Mouse (Mus musculus) heart, embryonic 13.5 days (tissue): ENCODE measurements around the gene Etv6. TPM values are rescaled to one million over a fixed set of nuclear protein-coding genes. Genes with fewer than 3 reads are reported as not detected.

Experiments used
- ATAC-seq: fragments of 200-750 bp; cut with Nextera tagmentation; 2 replicates; pipeline ENCODE4 v1.8.0; 2017; ENCODE audit warnings: moderate TSS enrichment; ENCODE audit not compliant: insufficient number of reproducible peaks, low FRiP score, low TSS enrichment; ENCODE audit errors: extremely low read depth
- H3K27ac ChIP-seq: fragments of 300-500 bp; sonication (generic); replicated peaks from 2 replicates; pipeline ENCODE4 v1.5.1; 2015; ENCODE audit warnings: moderate library complexity, mild to moderate bottlenecking, inconsistent platforms
- H3K27me3 ChIP-seq: fragments of 300-500 bp; sonication (generic); replicated peaks from 2 replicates; pipeline ENCODE4 v1.6.1; 2015; ENCODE audit warnings: mild to moderate bottlenecking, inconsistent platforms
- H3K36me3 ChIP-seq: fragments of 300-500 bp; sonication (generic); 2 replicates; pipeline ENCODE4 v1.6.1; 2015; ENCODE audit warnings: mild to moderate bottlenecking, inconsistent platforms
- H3K4me1 ChIP-seq: fragments of 300-500 bp; sonication (generic); 2 replicates; pipeline ENCODE4 v1.6.1; 2015; ENCODE audit warnings: inconsistent platforms
- H3K4me2 ChIP-seq: fragments of 300-500 bp; sonication (generic); 2 replicates; pipeline ENCODE4 v1.6.1; 2015; ENCODE audit warnings: inconsistent platforms, mild to moderate bottlenecking, moderate library complexity
- H3K4me3 ChIP-seq: fragments of 300-500 bp; sonication (generic); 2 replicates; pipeline ENCODE4 v1.5.1; 2015; ENCODE audit warnings: moderate library complexity, mild to moderate bottlenecking, inconsistent platforms
- H3K9ac ChIP-seq: fragments of 300-500 bp; sonication (generic); 2 replicates; pipeline ENCODE4 v1.6.1; 2015; ENCODE audit warnings: inconsistent platforms, mild to moderate bottlenecking, moderate library complexity
- H3K9me3 ChIP-seq: fragments of 300-500 bp; sonication (generic); 2 replicates; pipeline ENCODE4 v1.6.1; 2016; ENCODE audit warnings: inconsistent platforms
- WGBS: fragments of 180-500 bp; shearing (Covaris S2); methylation state at CpG from one replicate; pipeline ENCODE4 v1.1.7; 2015; ENCODE audit warnings: mixed read lengths; 5-methylcytosine and 5-hydroxymethylcytosine counted together
- polyA plus RNA-seq: library from polyadenylated mRNA; unstranded; fragments of >200 nt; fragmentation: Nextera tagmentation; extraction: Ambion mirVana; gene quantifications from 2 replicates; pipeline ENCODE4 v1.2.1, GENCODE M21; 2015

Etv6 gene
- polyA plus RNA-seq, 1 experiment from 2014 or later, result 12.8 TPM

DNA sequence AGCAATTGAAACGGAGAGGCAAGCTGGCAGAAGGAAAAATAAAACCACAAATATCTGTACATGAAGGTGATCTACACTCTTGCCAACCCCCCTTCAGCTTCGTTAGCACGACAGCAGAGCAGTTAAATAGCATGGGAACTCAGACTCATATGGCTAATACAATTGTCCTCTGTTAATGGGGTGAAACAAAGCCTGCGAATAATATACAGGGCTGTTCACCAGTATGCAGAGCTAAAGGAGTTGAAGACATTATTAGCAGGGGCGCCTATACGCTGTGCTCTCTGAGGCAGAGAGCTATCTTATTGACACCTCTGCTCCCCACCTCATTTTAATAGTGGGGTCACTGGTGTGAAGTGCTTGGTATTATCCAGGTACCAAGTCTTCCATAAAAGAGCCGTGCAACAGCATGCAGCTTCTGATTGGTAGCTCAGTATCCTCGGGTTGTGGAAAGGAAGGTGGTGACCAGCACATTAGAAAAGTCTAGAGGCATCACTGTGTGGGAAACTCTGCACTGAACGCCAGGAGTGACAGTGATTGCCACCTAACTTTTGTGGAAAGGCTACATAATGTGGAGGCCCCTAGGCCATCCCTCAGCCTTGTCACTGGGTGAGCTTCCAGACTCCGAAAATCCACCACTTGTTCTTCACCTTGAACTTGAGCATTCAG lies 23.5 kb downstream of the Etv6 start:
- Histone ChIP-seq H3K9ac (0 out of 2 replicates have a peak overlapping the region, but pooled peaks have one; percentile 40), H3K4me2 (no peak overlapping the region), H3K27ac (peak overlapping the region; percentile 8; the same call in 1 of the 2 replicates), H3K36me3 (peaks cover 15% of the 10 kb centered on the region; the same call in 1 of the 2 replicates), H3K4me3 (no peak overlapping the region), H3K4me1 (peaks cover 87% of the 10 kb centered on the region), H3K9me3 (no peaks in the 10 kb centered on the region), H3K27me3 (no peaks in the 10 kb centered on the region)
- 69% methylated on average over 10 of the region's 10 CpGs for WGBS
- ATAC-seq, result no peak

DNA sequence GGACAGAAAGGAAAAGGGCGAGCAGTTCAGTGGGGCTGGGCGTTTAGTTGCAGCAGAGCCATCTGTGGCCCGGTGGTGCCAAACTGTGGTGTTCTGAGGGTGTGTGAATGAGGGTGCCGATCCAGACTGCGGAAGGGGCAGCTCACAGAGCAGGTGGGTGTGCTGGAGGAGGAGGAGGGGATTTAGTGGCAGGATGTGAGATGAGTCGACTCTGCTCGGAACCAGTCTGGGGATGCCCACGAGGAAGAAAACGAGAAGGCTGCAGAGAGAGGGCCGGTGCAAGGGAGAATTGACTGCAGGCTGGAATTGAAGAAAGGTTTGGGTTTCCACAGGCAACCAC lies 24.0 kb downstream of the Etv6 start:
- H3K4me1 ChIP-seq, result peaks cover 86% of the 10 kb centered on the region
- H3K27me3 ChIP-seq, result no peaks in the 10 kb centered on the region
- peaks cover 12% of the 10 kb centered on the region; the same call in 1 of the 2 replicates for H3K36me3 ChIP-seq
- 0 out of 2 replicates have a peak overlapping the region, but pooled peaks have one; percentile 40 for H3K9ac ChIP-seq
- ATAC-seq, result no peak
- 64% methylated on average over 10 of the region's 10 CpGs for WGBS
- H3K27ac ChIP-seq, result no peak overlapping the region
- H3K4me3 ChIP-seq, result no peak overlapping the region
- H3K9me3 ChIP-seq, result no peaks in the 10 kb centered on the region
- H3K4me2 ChIP-seq, result no peak overlapping the region

DNA sequence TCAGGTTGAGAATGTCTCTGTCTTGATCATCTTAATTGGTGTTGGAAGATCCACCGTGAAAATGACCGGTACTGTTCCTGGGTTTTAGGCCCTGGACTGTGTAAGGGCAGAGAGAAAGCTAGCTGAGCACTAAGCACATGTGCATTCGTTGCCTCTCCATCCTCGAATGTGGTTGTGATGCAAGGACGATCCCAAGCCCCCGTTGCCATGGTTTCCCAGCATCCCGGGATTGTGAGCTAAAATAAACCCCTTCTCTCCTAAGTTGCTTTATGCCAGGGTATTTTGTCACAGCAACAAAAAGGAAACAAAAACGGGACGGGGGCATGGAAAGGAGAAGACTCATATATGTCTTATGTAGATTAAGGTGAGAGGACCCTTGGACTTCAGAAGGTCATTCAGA lies 24.5 kb downstream of the Etv6 start:
- Histone ChIP-seq H3K9ac (no peak overlapping the region), H3K27ac (no peak overlapping the region), H3K36me3 (peaks cover 8% of the 10 kb centered on the region; the same call in 1 of the 2 replicates), H3K4me3 (no peak overlapping the region), H3K4me2 (no peak overlapping the region), H3K4me1 (peaks cover 86% of the 10 kb centered on the region), H3K27me3 (no peaks in the 10 kb centered on the region), H3K9me3 (no peaks in the 10 kb centered on the region)
- ATAC-seq, result no peak
- 83% methylated on average over 9 of the region's 9 CpGs for WGBS

DNA sequence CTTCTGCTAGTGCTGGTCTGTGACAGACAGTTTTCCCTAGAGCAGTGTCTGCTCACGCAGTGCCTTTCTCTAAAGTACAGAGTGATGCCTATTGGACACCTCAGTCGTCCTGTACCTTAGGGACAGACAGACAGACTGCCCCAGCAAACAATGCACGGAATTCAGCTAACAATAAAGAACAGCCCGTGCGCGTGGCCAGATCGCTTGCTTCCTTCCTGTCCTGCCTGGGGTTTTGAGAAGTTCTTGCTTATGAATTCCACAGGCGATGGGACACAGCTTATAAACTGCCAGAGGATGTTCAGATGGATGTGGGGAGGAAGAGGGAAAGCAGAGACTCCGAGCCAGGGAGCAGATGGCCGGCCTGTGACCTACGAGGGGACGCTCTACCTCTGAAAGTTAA lies 25.3 kb downstream of the Etv6 start:
- Histone ChIP-seq H3K36me3 (peaks cover 8% of the 10 kb centered on the region; the same call in 1 of the 2 replicates), H3K4me1 (peaks cover 87% of the 10 kb centered on the region), H3K9ac (no peak overlapping the region), H3K4me3 (no peak overlapping the region), H3K4me2 (no peak overlapping the region), H3K9me3 (no peaks in the 10 kb centered on the region), H3K27ac (peak overlapping the region; percentile 28), H3K27me3 (no peaks in the 10 kb centered on the region)
- WGBS, result 55% methylated on average over 12 of the region's 12 CpGs
- no peak for ATAC-seq

DNA sequence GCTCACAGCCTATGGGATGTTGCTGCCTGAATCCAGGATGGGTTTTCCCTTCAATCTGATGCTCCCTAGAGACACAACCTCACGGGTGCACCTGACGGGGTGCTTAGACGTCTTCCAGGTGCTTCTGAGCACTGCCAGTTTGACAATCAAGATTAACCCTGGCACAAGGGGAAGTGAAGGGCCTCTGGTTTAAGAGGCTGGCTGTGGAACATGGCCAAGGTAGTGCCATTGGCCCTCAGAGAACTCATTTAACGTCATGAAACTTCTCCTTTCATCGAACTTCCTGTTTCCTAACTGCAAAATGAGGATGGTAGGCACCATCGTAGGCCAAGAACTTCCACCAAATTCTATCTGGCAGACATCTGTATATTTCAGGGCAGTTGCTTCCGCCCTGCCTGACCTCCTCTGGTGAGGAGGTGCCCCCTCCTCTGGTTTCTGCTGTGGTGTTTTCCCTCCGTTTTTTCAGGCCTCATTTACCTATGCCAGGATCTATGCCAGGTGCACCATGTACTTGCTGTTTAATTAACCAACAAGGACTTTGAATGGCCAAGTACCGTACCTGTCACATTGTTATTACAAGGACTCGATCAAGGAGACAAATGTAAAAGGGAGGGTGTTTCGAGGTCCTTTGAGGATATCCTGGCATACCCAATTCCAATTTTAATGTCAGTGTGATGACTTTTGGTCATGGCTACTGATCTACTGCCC lies 29.7 kb downstream of the Etv6 start:
- WGBS, result 71% methylated on average over 11 of the region's 11 CpGs
- no peak overlapping the region for H3K4me3 ChIP-seq
- H3K27me3 ChIP-seq, result no peaks in the 10 kb centered on the region
- H3K9me3 ChIP-seq, result no peaks in the 10 kb centered on the region
- no peak for ATAC-seq
- H3K9ac ChIP-seq, result no peak overlapping the region
- H3K36me3 ChIP-seq, result peaks cover 37% of the 10 kb centered on the region
- H3K4me2 ChIP-seq, result no peak overlapping the region
- H3K27ac ChIP-seq, result no peak overlapping the region
- H3K4me1 ChIP-seq, result peaks cover 73% of the 10 kb centered on the region

DNA sequence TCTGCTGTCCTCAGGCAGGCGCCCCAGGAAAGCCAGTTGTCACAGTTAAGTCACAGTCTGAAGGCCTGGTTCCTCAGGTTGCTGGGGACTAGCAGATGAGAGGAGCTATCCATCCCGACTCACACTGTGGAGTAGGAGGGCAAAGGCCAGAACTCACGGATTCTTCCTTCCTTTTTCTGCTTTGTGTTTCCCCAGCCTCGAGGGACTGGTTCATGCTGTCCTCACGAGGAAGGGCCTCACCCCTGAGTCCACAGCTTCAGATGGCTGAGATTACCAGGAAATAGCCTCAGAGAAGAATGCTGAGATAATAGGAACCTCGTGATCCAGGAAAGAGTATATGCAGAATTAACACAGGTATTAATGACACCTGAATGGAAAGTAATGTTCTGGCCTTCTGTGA lies 30.6 kb downstream of the Etv6 start:
- peaks cover 42% of the 10 kb centered on the region for H3K36me3 ChIP-seq
- H3K4me1 ChIP-seq, result peaks cover 64% of the 10 kb centered on the region
- no peaks in the 10 kb centered on the region for H3K27me3 ChIP-seq
- no peak for ATAC-seq
- H3K9me3 ChIP-seq, result no peaks in the 10 kb centered on the region
- H3K4me3 ChIP-seq, result no peak overlapping the region
- 29% methylated on average over 6 of the region's 6 CpGs for WGBS
- H3K27ac ChIP-seq, result peak overlapping the region; percentile 69
- no peak overlapping the region for H3K9ac ChIP-seq
- H3K4me2 ChIP-seq, result no peak overlapping the region

DNA sequence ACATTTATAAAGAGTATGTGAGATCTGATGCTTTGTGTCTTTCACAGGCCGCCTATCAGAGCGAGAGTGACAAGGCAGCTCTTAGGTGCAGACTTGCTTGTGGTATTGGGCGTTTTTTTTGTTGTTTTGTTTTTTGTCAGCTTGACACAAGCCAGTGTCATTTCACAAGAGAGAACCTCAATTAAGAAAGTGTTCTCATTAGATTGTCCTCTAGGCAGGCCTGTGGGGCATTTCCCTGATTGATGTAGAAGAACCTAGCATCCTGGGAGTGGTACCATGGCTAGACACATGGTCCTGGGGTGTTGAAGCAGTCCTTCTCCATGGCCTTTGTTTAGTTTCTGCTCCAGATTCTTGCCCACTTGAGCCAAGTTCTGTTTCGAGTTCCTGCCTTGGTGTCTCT lies 31.5 kb downstream of the Etv6 start:
- H3K4me3 ChIP-seq, result no peak overlapping the region
- no peaks in the 10 kb centered on the region for H3K27me3 ChIP-seq
- peaks cover 59% of the 10 kb centered on the region for H3K4me1 ChIP-seq
- 41% methylated on average over 4 of the region's 4 CpGs for WGBS
- no peak overlapping the region for H3K9ac ChIP-seq
- H3K36me3 ChIP-seq, result peaks cover 42% of the 10 kb centered on the region
- peak overlapping the region; percentile 7; the same call in 1 of the 2 replicates for H3K4me2 ChIP-seq
- peak overlapping the region; percentile 69 for H3K27ac ChIP-seq
- no peaks in the 10 kb centered on the region for H3K9me3 ChIP-seq
- no peak for ATAC-seq

DNA sequence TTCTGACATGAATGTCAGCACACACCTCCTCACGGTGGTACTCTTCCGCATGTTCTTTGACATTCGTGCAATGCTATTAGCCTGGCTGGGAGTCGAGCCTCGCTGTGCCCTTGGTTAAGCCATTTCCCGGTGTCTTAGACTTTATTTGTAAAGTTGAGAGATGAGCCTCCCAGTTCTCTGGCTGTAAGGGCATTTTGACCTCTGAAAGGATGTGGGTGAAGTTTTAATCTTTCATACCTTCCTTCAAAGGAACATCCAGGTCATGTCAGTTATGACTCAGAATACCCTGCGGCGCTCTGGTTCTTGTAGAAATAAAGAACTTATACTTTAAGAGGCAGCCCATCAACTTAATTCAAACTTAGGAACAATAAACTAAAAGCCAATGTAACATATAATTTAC lies 32.0 kb downstream of the Etv6 start:
- H3K4me3 ChIP-seq, result no peak overlapping the region
- ATAC-seq, result no peak
- H3K4me1 ChIP-seq, result peaks cover 58% of the 10 kb centered on the region
- no peaks in the 10 kb centered on the region for H3K27me3 ChIP-seq
- peak overlapping the region; percentile 69 for H3K27ac ChIP-seq
- H3K36me3 ChIP-seq, result peaks cover 39% of the 10 kb centered on the region
- H3K9me3 ChIP-seq, result no peaks in the 10 kb centered on the region
- no peak overlapping the region for H3K4me2 ChIP-seq
- 47% methylated on average over 8 of the region's 8 CpGs for WGBS
- H3K9ac ChIP-seq, result no peak overlapping the region

DNA sequence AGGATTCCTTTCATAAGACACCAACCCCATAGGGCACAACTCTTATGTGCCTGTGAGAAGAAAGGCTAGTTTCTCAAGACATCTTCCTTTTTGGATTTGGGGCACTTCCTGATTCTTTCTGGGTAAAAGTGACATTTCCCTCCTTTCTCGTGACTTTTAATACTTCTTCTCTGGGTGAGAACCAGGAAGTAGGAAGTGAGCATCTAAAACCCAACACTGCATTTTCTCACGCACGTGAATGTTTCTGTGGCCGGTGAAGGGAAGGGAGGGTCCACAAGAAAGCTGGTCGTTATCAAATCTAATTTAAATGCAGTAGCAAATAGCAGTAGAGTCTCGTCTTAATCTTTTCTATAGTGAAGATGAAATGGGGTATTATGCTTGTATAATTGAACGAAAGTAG lies 36.9 kb downstream of the Etv6 start:
- peaks cover 36% of the 10 kb centered on the region for H3K4me1 ChIP-seq
- peaks cover 68% of the 10 kb centered on the region for H3K36me3 ChIP-seq
- H3K27me3 ChIP-seq, result no peaks in the 10 kb centered on the region
- no peak for ATAC-seq
- no peak overlapping the region for H3K27ac ChIP-seq
- H3K9me3 ChIP-seq, result no peaks in the 10 kb centered on the region
- WGBS, result 73% methylated on average over 7 of the region's 7 CpGs
- H3K4me3 ChIP-seq, result no peak overlapping the region
- no peak overlapping the region for H3K4me2 ChIP-seq
- H3K9ac ChIP-seq, result no peak overlapping the region

DNA sequence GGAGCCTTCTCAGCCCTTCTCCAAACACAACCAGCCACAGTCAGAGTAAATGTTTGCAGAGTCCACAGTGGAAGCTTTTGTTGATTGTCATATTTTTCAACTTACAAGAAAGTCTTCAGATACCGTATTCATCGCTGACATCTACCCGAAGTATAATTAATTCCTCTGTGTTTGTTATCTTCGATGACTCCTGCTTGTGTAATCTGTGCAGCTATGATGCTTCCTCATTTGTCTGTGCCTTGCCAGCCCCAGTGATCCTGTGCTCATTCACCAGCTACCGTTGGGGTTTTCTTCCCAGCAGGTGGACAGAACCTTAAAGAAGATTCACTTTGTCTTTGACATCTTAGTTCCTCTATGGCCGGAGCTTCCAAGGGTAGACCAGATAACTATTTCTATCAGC lies 37.4 kb downstream of the Etv6 start:
- Histone ChIP-seq H3K4me1 (peaks cover 36% of the 10 kb centered on the region), H3K27ac (no peak overlapping the region), H3K4me2 (no peak overlapping the region), H3K4me3 (no peak overlapping the region), H3K9ac (no peak overlapping the region), H3K9me3 (no peaks in the 10 kb centered on the region), H3K27me3 (no peaks in the 10 kb centered on the region), H3K36me3 (peaks cover 64% of the 10 kb centered on the region)
- ATAC-seq, result no peak
- WGBS, result 79% methylated on average over 6 of the region's 6 CpGs

DNA sequence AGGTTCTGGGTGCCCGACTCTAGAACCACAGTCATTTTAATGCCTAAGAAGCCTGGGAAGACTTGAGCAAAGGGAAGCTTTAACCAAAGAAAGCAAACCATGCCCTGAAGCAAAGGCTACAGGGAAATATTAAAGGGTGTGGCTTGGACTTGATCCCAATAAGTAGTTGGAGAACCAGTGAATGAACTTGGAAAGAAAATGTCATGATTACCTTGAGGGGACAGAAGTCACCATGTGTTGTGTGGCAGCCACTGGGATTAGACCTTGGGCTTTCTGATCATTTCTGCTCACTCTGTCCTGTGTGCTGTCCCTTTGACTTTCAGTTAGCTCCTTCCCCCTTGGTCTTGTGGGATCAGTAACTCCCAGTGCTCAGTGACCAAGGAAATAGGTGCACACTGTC lies 38.9 kb downstream of the Etv6 start:
- Histone ChIP-seq H3K27ac (no peak overlapping the region), H3K36me3 (peaks cover 50% of the 10 kb centered on the region)
- 91% methylated on average over 1 of the region's 1 CpGs for WGBS

DNA sequence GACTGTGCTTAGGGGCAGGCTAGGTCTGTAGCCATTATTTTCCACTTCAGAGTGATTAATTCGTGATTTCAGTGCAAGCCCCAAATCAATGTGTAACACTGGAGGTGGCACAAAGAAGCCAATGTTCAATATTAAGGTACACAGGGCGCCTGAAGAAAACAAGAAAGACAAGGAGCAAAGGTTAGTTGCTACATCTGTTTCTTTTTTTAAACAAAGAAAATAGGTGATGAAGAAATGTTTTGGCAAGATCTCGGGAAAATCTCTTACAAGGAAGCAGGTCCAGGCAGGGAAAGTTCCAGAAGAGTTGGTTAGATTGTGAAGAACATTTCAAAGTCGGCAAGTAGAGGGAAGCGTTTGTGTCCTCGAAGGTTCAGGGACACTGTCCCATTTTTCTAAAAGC lies 39.5 kb downstream of the Etv6 start:
- Histone ChIP-seq H3K4me2 (no peak overlapping the region), H3K36me3 (peaks cover 44% of the 10 kb centered on the region), H3K9me3 (no peaks in the 10 kb centered on the region), H3K27me3 (no peaks in the 10 kb centered on the region), H3K4me3 (no peak overlapping the region), H3K9ac (no peak overlapping the region), H3K4me1 (peaks cover 34% of the 10 kb centered on the region), H3K27ac (no peak overlapping the region)
- no peak for ATAC-seq
- 84% methylated on average over 6 of the region's 6 CpGs for WGBS

More for the DNA sequence above, 38.9 kb downstream of the Etv6 start:
- H3K9me3 ChIP-seq, result no peaks in the 10 kb centered on the region
- H3K4me3 ChIP-seq, result no peak overlapping the region
- H3K27me3 ChIP-seq, result no peaks in the 10 kb centered on the region
- H3K4me1 ChIP-seq, result peaks cover 34% of the 10 kb centered on the region
- ATAC-seq, result no peak
- no peak overlapping the region for H3K9ac ChIP-seq
- no peak overlapping the region for H3K4me2 ChIP-seq
